Mouse (Mus musculus) right cerebral cortex, adult 18-20 months (tissue): ENCODE results near the gene Coro1b.

ENCODE experiments used
- DNase-seq: peaks from one replicate; pipeline ENCODE4 v3.0.0; 2022; ENCODE audit warnings: mixed read lengths

Coro1b gene

DNA sequence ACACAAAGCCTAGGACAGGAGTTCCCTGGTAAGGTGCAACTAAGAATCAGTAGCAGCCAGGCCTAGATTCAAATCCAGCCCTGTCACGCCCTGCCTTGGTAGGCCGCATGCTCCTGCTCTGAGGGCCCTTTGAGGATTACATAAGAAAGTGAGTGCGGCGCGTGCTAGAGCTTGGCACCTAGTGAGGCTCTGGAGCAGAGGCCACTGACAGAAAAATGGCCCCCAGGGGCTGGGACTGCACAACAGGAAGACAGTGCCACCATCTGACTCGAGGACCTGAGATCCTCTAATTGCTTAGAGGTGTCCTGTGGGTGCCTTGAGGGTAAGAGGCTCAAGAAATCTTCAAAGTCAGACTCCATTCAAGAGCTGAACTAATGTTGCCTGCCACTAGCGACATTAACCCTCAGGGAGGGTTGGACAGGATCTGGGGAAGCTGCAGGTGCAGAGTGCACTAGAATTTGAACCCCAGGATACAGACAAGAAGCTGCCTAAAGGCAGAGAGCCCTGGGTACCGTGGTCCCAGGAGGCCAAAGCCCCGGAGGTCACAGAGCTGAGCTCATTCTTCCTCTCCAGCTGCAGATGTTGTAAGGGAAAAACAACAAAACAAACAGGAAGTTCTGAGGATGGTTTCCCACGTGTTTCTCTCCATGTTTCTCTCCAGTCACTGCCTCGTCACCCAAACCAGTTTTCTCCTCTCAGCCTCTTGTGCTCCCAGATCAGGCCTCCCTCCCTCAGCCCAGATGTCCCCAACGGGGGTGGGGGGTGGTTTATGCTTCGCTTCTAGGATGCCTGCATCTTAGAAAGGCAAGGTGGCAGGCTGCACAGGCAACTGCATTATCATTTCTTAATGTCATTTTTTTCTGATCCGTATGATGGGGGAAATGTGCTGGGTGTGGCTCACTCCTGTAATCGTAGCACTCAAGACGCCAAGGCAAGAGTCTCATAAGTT is 3.6 kb upstream of the Coro1b start:
- no peak for DNase-seq

DNA sequence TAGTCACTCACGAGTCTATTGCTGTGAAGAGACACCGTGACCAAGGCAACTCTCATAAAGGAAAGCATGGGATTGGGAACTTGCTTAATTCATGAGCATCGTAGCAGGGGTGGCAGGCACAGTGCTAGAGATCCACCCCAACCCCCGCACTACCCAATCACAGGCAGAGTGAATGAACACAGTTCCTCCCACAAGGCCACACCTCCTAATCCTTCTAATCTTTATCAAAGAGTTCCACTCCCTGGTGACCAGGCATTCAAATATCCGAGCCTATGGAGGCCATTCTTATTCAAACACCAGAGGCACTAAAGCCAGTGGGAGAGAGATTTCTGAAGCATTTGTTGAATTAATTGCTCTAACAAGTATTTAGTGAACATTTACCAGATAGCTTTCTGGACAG is 2.5 kb upstream of the Coro1b start:
- no peak for DNase-seq

DNA sequence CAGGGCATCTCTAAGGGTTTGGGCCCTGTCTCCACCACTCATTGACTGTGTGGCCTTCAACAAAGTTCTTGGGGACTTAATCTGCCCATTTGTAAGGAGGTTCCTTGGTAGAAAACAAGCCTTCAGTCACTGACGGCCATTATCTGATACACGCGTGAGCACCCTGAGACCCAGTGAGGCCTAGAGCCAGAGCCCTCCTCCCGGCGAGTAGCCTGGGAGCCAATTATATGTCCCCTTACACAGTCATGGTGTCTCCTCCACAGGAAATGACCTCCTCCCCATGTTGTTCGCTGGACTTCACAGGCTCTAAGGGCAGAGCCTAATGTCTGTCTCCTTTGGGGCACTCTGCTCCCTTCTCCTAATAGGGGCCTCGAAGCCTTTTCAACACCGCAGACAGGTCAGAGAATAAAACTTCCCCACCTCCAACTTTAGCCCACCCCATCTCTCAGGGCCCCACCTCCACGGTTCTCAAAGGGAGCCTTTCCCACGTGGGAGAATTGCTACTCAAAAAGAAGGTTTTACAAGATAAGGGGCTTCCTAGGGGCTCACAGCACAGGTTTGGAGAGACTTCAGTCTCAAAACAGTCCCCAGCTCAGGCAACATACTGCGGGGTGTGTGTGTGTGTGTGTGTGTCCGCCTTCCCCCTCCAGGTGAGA is 1.9 kb upstream of the Coro1b start:
- no peak for DNase-seq

DNA sequence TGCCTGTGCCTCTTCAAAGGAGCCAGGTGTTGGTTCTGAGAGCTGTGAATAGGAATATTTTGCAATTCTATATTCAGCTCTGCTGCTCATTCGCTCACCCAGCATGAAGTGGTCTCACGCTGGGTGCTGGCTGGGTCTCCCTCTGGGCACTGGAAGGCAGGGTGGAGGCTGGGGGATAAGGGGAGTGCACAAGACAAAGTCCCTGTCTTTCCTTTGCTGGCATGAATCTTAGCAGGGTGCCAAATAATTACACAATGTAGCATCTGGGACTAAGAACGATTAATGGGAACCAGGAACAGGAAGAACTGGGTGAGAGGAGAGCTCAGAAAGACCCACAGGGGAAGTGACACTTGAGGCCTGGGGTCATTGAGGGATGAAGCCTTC is 1.4 kb upstream of the Coro1b start:
- no peak for DNase-seq

DNA sequence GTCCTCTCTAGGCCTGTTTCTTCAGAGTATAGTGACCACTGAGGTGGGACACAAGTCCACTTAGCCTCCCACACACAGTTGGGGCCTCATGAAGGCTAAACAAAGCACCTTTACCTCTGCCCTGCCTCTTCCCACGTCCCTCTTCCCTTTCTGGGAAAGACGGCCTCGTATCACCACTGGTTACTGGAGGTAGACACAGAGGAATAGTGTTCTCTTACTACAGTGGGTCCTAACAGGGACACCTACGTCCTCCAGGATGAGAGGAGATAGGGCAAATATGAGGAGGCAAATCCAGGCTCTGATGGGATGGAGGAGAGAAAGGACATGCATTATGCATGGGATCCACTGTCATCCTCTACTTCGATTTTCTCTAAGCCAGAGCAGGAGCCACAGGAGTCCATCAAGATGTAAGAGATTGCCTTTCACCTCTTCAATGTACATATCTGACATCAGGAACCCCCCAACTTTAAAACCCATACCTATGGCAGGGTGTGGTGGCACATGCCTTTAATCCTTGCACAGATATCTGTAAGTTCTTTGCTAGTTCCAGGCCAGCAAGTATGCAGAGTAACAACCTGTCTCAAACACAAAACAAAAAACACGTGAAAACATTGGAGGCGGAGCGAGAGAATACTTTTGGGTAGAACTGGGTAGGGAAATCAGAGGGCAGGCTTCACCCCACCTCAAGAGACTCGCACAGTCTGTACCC is 483 bp upstream of the Coro1b start:
- no peak for DNase-seq

DNA sequence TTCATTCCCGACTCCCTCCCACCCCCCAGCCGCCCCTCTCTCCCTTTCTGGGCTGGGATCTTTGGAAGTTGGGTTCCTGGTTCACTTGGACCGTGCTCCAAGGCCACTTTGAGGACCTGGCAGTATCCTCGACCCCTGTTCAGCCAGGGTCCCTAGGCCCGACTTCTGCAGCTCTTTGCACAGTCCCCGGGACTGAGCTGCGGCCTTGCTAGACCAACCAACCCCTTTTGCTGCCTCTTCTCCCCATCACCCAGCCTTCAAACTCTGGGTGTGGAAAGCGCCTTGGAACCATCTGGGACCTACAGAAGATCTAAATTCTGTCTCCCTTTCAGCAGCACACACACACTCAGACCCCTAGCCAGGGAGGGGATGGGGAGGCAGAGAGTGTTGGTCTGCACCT is 400 bp downstream of the Coro1b start:
- DNase-seq = no peak

DNA sequence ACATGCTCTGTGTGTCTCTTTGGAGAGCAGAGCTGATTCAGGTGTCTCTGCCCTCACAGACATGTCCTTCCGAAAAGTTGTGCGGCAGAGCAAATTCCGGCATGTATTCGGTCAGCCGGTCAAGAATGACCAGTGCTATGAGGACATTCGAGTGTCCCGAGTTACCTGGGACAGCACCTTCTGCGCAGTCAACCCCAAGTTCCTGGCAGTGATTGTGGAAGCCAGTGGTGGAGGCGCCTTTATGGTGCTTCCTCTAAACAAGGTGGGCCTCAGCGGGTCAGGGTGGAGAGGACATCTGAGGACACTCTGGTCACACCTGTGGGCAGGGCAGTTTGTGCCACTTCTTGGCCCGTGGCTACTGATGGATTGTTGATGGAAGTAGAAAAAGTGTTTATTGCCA is 864 bp downstream of the Coro1b start:
- no peak for DNase-seq

DNA sequence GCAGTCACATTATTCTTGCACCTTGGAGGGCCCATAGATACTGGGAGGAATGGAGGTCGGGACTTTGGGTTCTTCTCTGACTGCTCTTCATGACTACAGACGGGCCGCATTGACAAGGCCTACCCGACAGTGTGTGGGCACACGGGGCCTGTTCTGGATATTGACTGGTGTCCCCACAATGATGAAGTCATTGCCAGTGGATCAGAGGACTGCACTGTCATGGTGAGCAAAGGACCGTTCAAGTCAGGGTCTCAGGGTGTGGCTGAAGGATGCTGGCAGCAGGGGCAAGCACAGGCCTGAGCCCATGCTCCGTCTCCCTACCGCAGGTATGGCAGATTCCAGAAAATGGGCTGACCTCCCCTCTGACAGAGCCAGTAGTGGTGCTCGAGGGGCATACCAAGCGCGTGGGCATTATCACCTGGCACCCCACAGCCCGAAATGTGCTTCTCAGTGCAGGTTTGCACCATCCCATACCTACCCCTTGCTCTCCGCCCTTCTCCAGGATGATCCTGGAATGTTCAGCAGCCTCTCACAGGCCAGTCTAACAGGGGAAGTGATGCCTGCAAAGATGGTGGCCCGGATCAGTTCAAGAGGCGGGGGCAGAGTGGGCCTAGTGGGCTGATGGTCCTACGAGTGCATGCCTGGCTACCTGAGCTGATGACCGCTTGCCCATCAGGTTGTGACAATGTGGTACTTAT is 1.5 kb downstream of the Coro1b start:
- no peak for DNase-seq

DNA sequence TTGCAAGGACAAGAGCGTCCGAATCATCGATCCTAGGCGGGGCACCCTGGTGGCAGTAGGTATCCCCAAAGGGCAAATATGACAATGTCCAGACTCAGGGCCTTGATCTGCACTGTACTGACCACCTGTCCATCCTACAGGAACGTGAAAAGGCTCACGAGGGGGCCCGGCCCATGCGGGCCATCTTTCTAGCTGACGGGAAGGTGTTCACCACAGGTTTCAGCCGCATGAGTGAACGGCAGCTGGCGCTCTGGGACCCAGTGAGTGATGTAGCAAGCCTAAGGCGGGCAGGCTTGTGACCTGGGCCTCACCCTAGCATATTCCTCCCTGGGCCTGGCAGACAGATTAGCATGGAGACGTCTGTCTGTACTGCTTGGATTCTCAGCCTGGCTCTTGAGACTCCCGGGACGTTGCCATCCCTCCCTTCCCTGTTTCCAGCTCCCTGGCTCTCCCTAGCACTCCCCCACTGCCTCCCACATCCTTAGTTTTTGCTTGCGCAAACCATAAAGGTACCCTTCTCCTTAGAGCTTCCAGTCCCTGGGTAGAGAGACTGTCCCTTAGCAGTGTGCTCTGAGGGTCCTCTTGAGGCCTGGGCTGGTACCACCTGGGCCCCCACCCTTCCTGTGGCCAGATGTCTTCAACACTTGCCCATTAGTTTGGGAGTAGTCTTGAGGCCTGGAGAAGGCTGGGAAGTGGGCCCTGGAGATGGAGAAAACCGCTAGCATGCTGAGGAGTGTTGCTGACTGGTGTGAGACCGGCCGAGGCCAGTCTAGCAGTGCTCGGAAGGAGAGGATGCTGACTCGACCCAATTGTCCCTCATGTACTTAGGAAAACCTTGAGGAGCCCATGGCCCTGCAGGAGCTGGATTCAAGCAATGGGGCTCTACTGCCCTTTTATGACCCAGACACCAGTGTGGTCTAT is 2.4 kb downstream of the Coro1b start:
- no peak for DNase-seq

DNA sequence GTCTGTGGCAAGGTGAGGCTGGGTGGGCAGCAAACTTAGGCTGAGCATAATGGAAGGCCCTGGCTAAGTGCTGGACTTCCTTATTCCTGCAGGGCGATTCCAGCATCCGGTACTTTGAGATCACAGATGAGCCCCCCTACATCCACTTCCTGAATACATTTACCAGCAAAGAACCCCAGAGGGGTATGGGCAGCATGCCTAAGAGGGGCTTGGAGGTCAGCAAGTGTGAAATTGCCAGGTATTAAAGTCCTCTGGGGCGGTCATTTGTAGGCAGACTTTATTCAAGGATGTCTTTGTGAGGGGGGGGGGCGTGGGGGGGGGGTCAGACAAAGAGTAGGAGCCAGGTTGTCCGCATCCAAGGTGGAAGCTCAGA is 3.1 kb downstream of the Coro1b start:
- DNase-seq = no peak

DNA sequence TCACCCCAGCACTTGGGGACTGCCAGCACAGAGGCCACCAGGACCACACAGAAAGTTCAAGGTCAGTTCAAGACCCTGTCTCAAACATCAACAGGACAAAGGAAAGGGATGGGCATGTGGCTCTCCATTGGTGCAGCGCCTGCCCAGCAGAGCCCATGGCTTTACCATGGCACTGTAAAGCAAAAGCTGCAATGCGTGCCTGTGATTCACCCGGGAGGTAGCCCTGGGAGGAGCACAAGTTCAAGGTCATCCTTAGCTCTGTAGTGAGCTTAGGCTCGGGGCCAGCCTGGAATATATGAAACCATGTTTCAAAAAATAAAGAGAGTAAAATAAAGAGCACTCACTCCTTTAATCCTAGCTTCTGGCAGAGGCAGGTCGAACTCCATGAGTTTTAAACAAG is 3.5 kb downstream of the Coro1b start:
- no peak for DNase-seq

DNA sequence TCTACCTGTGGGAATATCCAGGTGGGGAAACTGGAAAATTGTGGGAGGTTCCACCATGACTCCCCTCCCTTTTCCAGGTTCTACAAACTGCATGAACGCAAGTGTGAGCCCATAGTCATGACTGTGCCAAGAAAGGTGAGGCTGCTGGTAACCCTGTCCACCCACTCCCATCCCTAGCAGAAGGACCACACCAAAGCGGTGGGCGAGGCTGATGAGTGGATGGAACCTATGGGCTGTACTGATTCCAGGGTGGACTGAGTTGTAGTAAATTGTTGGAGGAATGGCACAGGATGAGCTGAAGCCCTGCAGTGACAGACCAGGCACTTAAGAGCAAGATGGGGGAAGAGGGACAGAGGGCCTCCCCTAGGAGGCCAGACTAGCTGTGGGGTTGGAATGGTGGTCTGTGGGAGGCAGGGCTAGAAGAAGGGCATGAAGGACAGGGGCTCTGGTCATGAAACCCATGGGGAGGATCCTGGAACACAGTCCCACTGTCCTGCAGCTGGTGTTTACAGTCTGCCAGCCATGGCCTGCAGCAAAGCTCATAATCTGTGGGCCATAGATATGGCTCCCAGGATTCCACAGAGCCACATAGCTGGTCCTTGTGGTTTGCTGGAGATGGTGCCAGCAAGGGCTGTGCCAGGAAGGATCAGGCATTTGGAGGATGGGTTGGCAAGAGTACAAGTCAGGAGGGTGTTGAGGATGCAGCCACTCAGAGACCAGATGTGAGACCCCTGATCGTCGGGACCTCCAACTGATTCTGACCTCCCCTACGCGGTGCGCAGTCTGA is 4.2 kb downstream of the Coro1b start:
- no peak for DNase-seq

DNA sequence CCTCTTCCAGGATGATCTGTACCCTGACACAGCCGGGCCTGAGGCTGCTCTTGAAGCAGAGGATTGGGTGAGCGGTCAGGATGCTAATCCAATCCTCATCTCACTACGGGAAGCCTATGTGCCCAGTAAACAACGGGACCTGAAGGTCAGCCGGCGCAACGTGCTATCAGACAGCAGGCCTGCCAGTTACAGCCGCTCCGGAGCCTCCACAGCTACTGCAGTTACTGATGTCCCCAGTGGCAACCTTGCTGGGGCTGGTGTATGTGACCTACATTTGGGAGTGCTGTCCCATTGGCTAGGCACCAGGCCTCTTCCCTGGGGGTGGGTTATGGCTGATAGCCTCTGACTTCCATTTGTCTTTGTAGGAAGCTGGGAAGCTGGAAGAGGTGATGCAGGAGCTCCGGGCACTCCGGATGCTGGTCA is 4.8 kb downstream of the Coro1b start, which contains the start of gene Ptprcap:
Ptprcap (plus strand) TSS at position 373 of the 423 bp plus-strand sequence.
- DNase-seq = no peak

DNA sequence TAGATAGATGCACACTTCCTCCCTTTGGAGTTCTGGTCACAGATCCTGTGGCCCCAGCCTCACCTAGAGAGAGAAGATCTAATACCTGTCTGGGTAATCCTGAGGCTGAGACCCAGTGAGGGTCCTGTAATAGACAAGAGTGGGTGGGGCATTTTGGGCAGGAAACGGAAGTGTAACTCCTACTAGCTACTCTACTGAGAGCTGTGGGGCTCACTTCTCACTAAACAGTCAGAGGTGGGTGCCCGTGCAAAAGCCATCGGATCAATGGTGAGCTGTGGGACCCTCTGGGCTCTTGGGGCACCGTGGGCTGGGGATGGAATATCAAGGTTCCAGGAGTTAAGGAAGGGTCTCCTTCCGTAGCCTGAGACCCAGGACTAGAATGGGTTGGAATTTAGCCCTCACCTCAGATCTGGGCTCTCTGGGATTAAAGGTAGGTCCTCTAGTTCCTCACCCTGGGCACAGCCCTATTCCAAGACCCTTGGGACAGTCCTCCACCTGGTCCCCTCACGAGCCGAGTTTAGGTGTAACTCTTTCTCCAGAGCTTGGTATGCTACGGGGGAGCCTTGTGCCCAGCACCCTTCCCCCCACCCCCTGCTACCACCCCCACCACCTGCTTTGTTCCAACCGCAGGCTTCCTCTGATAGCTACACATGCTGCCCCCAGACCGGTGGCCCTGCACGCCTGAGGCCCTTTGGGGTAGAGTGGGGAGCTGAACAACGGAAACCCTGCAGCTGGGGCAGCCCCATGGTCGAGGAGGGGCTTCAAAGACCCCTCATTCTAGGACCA is 6.2 kb downstream of the Coro1b start:
- DNase-seq = no peak

DNA sequence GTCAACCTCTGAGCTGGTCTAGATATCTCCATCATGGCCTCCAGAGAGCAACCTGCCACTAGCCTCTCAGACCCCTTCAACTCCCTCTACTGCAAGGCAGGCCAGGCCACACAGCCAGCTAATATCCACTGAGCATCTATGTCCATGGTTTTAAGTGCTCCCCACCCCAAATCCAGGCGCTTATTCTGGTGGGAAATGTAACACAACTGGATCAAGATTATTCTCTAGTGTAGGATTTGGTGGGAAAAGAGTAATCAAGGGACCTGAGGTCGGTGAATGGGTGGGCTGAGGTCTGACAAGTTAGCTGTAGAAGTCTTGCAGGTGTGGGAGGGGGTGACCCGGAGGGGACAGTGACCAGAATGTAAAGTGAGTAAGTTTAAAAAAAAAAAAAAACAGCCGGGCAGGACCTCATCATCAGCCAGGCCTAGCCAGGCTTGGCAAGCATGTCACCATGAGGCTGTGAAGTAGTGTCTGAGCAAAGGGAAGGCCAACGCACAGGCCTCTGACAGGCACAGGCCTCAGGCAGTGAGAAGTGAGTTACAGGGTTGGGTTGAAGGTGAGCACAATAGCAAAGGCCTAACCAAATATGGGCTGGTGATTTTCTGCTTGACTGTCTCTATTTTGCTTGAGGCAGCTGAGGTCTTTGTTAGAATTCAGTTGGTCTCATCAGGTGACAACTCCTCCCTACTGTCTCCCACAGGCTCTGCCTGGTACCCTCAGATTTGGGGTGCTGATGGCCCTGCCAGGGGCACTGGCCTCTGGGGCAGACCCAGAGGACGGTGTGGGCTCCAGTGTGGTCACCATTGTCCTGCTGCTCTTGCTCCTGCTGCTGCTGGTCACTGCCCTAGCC is 7.0 kb downstream of the Coro1b start:
- no peak for DNase-seq

DNA sequence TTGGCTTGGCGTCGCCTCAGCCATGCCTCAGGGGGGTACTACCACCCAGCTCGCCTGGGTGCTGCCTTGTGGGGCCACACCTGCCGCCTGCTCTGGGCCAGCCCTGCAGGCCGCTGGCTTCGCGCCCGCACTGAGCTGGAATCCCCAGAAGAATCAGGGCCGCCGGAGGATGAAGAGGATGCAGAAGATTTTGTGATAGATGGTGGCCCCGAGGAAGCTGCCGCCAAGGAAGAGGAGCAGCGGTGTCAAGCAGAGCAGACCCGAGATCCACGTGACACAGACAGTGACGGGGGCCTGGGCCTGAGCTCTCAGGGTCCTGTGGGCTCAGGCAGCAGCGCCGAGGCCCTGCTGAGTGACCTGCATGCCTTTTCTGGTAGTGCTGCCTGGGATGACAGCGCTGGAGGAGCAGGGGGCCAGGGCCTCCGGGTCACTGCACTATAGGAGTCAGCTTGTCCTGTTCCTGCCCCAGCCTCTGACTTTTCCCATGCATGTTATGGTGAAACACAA is 7.7 kb downstream of the Coro1b start:
- no peak for DNase-seq

DNA sequence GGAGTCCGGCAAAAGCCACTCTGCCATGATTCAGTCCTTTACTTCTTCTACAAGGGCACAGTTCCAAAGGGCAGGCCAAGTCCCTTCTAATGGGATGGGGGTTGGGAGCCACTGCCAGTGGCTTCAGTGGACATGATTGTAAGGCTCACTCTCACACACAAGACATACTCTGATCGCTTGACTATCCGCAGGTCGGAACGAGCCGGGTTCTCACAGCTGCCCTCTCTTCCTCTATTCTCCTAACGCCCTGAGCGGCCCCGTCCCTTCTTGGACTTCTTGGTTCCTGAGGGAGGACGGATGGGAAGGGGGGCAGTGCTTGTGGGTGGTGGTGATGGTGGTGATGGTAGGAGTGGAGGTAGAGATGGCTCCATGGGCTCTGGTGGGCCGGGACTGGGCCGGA is 8.4 kb downstream of the Coro1b start:
- no peak for DNase-seq

DNA sequence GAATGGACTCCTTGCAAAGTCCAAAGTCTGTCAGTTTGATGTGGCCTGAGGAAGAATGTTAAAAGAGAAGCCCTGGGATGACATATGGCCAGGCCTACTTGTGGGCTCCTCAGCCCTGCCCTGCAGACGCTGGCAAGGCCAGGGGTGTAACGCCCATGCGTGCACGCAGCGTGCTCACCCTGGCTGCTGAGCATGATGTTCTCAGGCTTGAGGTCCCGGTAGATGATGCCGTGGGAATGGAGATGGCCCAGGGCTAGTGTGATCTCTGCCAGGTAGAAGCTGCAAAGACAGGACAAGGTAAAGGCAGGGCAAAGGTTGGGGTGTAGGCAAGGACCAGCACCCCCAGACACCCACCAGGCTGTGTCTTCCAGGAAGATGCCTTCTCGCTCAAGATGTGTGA is 10.6 kb downstream of the Coro1b start:
- no peak for DNase-seq
